Mouse (Mus musculus): ENCODE results near the gene Cntd1. TPM values are rescaled to one million over a fixed set of nuclear protein-coding genes. Genes with fewer than 3 reads are reported as not detected.

The Cntd1 gene
- total RNA-seq, 2 experiments from 2014 or later: 0.23 to 0.26 TPM

- DNase-seq: peak; percentile 89 to 92
These were observed 25.0 kb upstream of the Cntd1 start, which contains the start of gene Vps25 for GRCm38 (mm10) chr11:101253613-101254389. Gene Vps25, plus strand, starts transcription at chr11:101253707.

GRCm38 (mm10) chr11:101255826-101256775 lies 22.7 kb upstream of the Cntd1 start:
- no peak for DNase-seq

GRCm38 (mm10) chr11:101259261-101259712 lies 19.5 kb upstream of the Cntd1 start:
- no peak for DNase-seq

- DNase-seq: peak; percentile 71 to 83
These were observed 18.6 kb upstream of the Cntd1 start, which contains the start of gene Wnk4 for GRCm38 (mm10) chr11:101259948-101260825. Gene Wnk4, plus strand, starts transcription at chr11:101260567.

- no peak for DNase-seq
These were observed 17.9 kb upstream of the Cntd1 start for GRCm38 (mm10) chr11:101260826-101261380.

- DNase-seq: no peak
These were observed 16.4 kb upstream of the Cntd1 start for GRCm38 (mm10) chr11:101262272-101262967.

GRCm38 (mm10) chr11:101263138-101263988 lies 15.4 kb upstream of the Cntd1 start:
- DNase-seq: peak; percentile 41 to 42

GRCm38 (mm10) chr11:101263989-101264280 lies 14.9 kb upstream of the Cntd1 start:
- DNase-seq: no peak

GRCm38 (mm10) chr11:101264954-101265471 lies 13.8 kb upstream of the Cntd1 start:
- no peak for DNase-seq

- DNase-seq: no peak
These were observed 12.9 kb upstream of the Cntd1 start for GRCm38 (mm10) chr11:101265906-101266305.

- no peak for DNase-seq
These were observed 9.2 kb upstream of the Cntd1 start for GRCm38 (mm10) chr11:101269577-101270116.

GRCm38 (mm10) chr11:101272446-101272845 lies 6.4 kb upstream of the Cntd1 start:
- DNase-seq: no peak

GRCm38 (mm10) chr11:101275309-101275708 lies 3.5 kb upstream of the Cntd1 start:
- DNase-seq: no peak

- no peak for DNase-seq
These were observed 2.3 kb upstream of the Cntd1 start for GRCm38 (mm10) chr11:101276319-101277070.

- no peak for DNase-seq
These were observed 1.2 kb upstream of the Cntd1 start for GRCm38 (mm10) chr11:101277381-101278222.

- DNase-seq: no peak
These were observed 369 bp downstream of the Cntd1 start for GRCm38 (mm10) chr11:101279193-101279569.

- no peak for DNase-seq
These were observed 2.0 kb downstream of the Cntd1 start for GRCm38 (mm10) chr11:101280837-101281236.

- DNase-seq: no peak
These were observed 4.1 kb downstream of the Cntd1 start for GRCm38 (mm10) chr11:101282896-101283295.
